Mouse (Mus musculus) ovary, adult 2 months (tissue): ENCODE data around the gene Fnbp1. TPM values are rescaled to one million over a fixed set of nuclear protein-coding genes. Genes with fewer than 3 reads are reported as not detected.

Experiments used
- polyA plus RNA-seq: library from polyadenylated mRNA; depleted of rRNA; stranded (reverse); fragments of >200 nt; gene quantifications from 2 replicates; pipeline ENCODE4 v1.2.3, GENCODE M21; 2012; rRNA removed

Fnbp1 gene
- polyA plus RNA-seq = 50.3 and 53.4 TPM in 2 replicates

GRCm38 (mm10) chr2:31141867-31142454, at the start of gene Fnbp1:
Gene Fnbp1 (minus strand): TSS chr2:31142008.

DNA sequence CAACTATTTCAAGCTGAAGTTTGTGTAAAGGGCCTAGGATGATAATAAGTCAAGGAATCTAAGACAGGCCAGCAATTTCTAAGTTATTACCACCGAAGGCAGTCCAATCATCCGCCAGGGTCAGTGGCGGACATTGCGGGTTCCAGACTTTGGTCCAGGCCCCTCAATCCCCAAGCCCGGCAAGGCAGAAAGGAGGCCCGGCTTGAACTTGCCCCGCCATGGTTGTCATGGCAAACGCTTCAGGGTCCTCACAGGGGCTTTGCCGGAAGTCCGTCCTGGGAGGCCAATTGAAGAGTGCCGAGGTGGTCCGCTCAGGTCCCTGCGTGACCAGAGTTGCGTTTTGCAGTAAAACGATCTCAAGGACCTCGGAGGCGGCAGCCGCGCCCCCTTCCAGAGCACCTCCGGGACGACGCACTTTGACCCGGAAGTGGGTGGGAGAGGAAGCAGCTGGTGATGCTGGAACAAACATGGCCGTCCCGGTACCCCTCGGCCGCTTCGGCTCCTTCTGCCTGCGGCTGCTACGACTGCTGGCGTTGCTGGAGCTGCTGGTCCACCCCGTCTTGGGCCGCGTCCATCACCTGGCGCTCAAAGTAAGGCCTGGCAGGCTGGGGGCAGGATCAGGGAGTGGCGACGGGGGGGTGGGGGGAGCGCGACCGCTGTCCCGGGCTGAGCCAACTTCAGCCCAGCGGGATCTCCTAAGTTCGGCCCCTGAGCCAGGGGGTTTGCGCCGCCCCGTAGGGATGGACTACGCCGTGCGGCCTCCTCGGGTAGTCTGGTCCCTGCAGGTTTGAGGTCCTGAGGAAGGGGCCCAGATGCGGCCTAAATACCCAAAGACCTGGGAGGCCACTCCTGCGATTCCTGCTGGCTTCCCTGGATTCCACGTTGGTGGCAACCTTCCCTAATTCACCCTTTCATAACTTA, 10.3 kb upstream of the Fnbp1 start, which contains the start of gene Gpr107:
TSS of gene Gpr107 (plus strand) at position 425 of the 921 bp plus-strand sequence.

DNA sequence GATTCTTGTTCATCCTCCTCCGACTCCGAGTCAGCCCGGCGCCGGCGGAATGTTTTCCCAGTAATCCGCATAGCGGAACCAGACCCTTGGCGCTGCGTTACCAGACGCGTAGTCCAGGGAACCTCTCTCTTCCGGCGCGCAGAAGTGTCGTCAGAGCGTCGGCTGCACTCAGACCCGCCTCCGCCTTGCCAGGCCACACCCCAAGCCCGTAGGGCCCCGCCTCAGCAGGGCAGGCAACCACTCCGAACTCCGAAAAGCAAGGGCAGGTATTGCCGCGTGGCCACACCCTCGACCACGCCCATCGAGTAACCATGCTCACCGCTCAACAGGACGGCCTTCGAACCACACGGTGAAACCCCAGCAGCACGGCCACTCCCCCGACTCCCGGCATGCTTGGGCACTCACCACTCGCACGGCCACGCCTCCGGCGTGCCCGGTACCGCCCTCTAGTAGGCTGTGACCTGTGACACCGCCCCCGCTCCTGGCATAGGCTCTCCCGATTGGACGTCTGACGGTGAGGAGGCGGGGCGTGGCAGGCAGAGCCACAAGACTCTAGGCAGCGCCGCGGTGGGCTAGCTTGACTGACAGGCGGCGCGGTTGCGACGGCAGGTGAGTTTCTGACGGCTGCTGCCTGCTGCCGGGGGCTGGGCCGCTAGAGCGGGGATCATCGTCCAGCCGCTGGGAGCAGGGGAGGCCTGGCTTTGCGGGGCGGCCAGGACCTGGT, 159.9 kb downstream of the Fnbp1 start, which contains the start of the genes BC005624 and Usp20:
TSS of gene BC005624 (minus strand) at position 412 of the 724 bp plus-strand sequence.
TSS of gene Usp20 (plus strand) at position 490 of the 724 bp plus-strand sequence.

Other genes with a start within 250 kb of the Fnbp1 start
- gene Ptges, start 212.1 kb downstream of the Fnbp1 start, polyA plus RNA-seq = 113 and 139 TPM in 2 replicates
- gene Tor1b, start 189.0 kb downstream of the Fnbp1 start, polyA plus RNA-seq = 35.4 and 36.1 TPM in 2 replicates
- 58.1 and 68.0 TPM in 2 replicates for gene Tor1a, start 174.1 kb downstream of the Fnbp1 start, polyA plus RNA-seq
- gene BC005624, start 159.8 kb downstream of the Fnbp1 start, polyA plus RNA-seq = 11.3 and 20.1 TPM in 2 replicates
- 24.8 and 25.8 TPM in 2 replicates for gene Usp20, start 159.7 kb downstream of the Fnbp1 start, polyA plus RNA-seq
- gene Gpr107, start 10.3 kb upstream of the Fnbp1 start, polyA plus RNA-seq = 26.5 and 27.3 TPM in 2 replicates
- 10.1 and 10.5 TPM in 2 replicates for gene Ncs1, start 103.8 kb upstream of the Fnbp1 start, polyA plus RNA-seq
- 61.5 and 84.9 TPM in 2 replicates for gene Hmcn2, start 172.4 kb upstream of the Fnbp1 start, polyA plus RNA-seq